Mouse (Mus musculus): ENCODE data around the gene Smlr1.

The Smlr1 gene

DNA sequence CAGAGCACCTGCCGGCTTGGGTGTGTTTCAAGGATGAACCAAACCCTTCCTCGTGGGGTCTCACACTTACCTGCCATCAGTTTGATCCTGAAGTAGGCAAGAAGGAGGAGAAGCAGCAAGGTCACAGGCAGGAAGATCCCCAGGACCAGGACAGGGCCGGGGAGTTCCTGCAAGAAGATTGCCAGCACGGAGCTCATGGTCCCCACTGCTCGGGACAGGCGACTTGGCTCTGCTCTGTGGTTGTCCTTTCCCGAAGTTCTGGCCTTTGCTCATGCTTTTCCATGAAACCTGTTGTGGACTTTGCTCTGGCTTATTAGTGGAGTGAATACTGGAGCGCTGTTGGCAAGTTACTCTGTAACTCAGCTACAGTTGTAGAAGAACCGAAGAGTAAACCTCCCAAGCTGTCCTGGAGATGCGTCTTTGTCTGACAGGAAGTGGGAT, at the start of gene Smlr1:
TSS of gene Smlr1 (minus strand) at position 377 of the 441 bp plus-strand sequence.
- no peak for DNase-seq (ENCODE audit: low spot score)

DNA sequence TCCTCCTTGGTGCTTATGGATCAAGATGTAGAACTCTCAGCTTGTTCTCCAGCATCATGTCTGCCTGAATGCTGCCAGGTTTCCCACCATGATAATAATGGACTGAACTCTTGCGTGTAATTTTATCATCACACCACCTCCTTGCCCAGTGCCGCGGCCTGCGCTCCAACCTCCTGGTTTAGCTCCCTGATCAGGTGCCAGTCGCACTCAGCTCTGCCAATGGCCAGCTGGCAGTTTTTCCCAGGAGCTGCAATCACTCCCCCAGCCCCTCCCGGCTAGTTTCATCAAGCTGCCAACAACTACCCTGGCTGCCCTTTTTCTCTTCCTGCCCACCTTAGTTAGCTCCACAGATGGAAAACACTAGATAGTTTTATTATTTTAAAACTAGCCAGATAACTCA, 48.8 kb upstream of the Smlr1 start:
- no peak for DNase-seq (ENCODE audit: low spot score)

- DNase-seq (ENCODE audit: low spot score), result no peak
Measured at GRCm38 (mm10) chr10:25580066-25580465, 44.0 kb upstream of the Smlr1 start.

DNA sequence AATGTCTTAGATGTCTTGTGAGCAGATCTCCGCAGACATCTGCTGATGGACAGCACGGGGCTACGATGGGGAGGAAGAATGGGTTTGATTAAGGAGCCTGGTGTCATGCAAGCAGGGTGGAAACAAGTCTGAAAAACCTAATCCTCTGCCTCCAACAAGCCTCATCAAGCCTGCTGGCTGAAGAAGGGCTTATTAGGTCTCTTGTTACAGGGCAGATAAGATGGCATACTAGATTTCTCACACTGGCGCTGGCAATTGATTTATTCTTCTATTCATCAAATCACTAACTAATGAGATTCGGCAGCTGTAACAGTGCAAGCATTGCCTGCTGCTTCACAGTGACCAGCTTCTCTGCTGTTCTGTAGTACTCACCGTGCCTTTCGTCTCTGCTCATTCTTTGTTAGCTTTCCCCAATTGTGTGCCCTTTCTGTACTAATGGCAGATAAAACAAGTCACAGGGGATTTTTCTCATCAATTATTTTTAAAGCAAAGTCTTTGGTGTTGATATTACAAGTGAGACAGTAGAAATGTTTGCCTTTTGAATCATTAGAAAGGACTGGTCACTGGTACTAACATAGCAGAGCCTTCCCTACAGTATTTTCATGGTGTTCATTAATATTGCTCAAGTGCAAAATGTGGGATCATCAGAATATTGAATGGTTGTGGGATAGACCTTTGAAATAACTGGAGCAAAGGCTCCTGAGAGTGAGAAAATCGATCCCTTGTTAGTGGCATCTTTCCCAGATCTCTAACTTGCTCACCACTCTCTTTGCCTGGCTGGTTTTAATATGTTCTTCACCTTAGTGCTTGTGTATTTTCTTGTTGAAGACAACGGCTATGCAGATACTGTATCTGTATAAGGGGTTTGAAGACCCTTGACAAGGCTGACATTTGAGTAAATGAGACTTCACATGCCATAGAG, 35.5 kb upstream of the Smlr1 start:
- DNase-seq (ENCODE audit: low spot score), result no peak

DNA sequence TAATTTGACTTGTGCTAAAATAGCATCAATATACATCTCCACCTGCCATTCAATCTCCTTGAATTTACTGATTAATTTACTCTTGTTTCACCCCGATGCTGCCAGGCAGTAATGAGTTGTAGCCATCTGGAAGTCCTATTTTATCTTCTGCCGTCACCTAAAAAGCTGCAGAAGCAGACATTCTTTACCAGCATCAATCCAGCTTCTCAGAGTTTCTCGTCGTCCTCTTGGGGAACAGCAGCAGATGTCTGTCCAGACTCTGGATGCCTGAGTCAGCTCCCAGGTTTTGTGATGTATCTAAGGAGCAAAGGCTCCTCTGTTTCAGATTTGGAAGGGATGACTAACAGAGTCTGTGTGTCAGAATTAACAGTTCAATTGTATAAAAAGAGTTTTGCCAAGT, 16.9 kb upstream of the Smlr1 start:
- DNase-seq (ENCODE audit: low spot score), result no peak

- no peak for DNase-seq (ENCODE audit: low spot score)
Measured at GRCm38 (mm10) chr10:25541097-25541496, 5.0 kb upstream of the Smlr1 start.

DNA sequence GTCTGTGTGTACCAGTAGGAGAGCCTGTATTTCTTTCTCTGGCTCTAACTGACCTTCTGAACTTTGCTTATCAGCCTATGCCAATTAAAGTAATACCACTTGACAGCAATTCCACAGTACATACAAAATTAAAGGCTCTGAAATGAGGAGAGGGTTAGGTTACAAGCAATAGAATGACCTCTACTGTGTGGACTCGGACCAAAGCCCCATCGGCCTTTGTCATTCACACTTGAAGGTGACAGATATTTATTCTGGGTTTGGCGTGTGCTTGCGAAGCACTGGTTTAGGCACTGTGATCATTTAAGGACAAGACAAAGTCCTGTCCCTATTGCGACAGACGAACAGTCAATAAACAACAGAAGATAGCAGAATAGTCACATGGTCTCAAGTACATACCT, 3.7 kb upstream of the Smlr1 start:
- DNase-seq (ENCODE audit: low spot score), result no peak

DNA sequence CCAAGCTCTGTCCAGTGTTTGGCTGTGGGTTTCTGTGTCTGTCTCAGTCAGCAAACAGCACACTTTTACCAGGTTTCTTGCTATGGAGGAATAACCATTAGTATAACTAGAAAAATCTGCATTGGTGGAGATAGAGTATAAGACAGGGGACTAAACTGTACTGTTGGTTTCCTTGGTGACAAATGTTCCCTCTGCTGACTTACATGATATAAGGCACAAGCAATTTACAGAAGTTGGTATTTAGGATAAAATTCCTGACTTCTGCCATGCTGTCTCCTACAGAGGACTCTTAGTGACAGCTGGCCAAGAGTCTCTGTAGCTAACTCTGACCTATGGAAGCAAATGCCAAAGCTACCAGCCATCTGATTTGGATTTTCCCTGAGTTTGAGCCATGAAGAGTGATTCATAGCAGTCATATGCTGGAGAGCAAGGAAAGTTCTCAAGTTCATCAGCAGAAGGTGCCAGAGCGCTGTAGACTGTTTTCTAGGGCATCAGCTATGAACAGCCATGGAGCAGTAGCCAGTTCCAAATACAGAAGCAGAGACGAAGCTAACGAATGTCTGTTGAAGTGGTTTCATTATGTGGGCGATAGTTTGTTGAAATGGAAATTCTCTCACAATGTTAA, 3.2 kb upstream of the Smlr1 start:
- no peak for DNase-seq (ENCODE audit: low spot score)

- DNase-seq (ENCODE audit: low spot score), result no peak
Measured at GRCm38 (mm10) chr10:25538738-25539137, 2.7 kb upstream of the Smlr1 start.

- DNase-seq (ENCODE audit: low spot score), result no peak
Measured at GRCm38 (mm10) chr10:25536621-25537020, 554 bp upstream of the Smlr1 start.

- DNase-seq (ENCODE audit: low spot score), result no peak
Measured at GRCm38 (mm10) chr10:25534467-25534866, 1.6 kb downstream of the Smlr1 start.

GRCm38 (mm10) chr10:25533513-25534246, 2.4 kb downstream of the Smlr1 start:
- DNase-seq (ENCODE audit: low spot score), result no peak

GRCm38 (mm10) chr10:25533105-25533504, 3.0 kb downstream of the Smlr1 start:
- no peak for DNase-seq (ENCODE audit: low spot score)

DNA sequence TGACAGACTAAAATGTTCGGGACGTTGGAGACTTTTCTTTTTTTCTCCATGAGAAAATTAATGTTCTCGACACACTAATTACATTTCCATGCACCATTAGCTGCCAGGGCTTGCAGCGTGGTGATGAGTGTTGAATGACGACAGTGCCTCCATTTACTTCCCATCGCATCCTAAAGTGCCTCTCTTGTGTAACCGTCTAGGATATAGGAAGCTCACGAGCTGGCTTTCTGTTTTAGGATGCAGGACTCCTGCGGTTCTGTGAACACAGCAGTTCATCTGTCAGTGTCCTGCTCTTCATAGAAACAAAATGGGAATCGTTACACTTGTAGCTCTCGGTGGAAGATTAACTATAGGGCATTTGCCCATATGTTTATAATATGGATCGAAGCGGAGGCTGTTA, 4.7 kb downstream of the Smlr1 start:
- DNase-seq (ENCODE audit: low spot score), result no peak

- DNase-seq (ENCODE audit: low spot score), result no peak
Measured at GRCm38 (mm10) chr10:25527126-25527525, 8.9 kb downstream of the Smlr1 start.

- DNase-seq (ENCODE audit: low spot score), result no peak
Measured at GRCm38 (mm10) chr10:25526622-25527021, 9.4 kb downstream of the Smlr1 start.

DNA sequence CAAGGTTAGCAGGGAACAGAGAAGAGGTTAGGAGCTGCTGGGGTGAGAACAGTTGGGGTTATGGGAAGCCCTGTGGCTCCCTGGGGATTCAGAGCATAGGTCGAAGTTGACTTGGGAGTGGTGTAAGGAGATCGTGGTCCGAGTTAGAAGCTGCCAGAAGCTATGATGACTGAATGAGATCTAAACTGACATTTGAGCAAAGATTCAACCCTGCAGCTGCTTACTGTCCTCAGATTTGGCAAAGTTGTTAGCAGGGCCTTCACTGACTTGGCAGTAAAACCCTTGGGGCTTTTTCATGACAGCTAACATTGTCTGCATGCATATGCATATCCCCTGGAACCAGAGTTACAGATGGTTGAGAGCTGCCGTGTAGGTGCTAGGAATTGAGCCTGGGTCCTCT, 9.9 kb downstream of the Smlr1 start:
- DNase-seq (ENCODE audit: low spot score), result no peak

- DNase-seq (ENCODE audit: low spot score), result no peak
Measured at GRCm38 (mm10) chr10:25523727-25524126, 12.3 kb downstream of the Smlr1 start.

- DNase-seq (ENCODE audit: low spot score), result no peak
Measured at GRCm38 (mm10) chr10:25520428-25520827, 15.6 kb downstream of the Smlr1 start.

GRCm38 (mm10) chr10:25519954-25520353, 16.1 kb downstream of the Smlr1 start:
- DNase-seq (ENCODE audit: low spot score), result no peak

GRCm38 (mm10) chr10:25513821-25514220, 22.2 kb downstream of the Smlr1 start:
- DNase-seq (ENCODE audit: low spot score), result no peak

DNA sequence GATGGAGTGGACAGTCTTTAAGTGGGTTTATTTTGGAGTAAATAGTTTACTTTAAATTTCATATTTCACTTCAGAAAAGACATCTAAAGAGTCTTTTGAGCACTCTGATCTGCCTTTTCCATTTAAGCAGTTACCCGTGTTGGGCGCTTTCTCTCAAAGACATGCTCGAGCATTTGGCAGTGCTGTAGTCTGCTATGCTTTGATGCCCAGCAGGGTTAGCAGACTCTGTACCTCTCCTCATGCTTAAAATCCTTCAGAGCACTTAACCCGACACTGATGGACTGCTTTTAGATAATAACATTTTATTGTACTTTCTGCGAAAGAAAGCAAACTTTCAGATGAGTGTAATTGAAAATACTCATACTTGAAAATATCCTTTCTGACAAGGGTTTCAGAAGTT, 32.8 kb downstream of the Smlr1 start:
- DNase-seq (ENCODE audit: low spot score), result no peak
